Mouse (Mus musculus) MEL (cell line): Measurements from ENCODE around the gene Adam23.

Source experiments
- CTCF ChIP-seq, 3 experiments: IDR thresholded peaks in 2 of 3; conservative IDR thresholded peaks in 1 of 3; 2 replicates each; pipeline ENCODE4 v1.5.1; 2011 to 2012; ENCODE audit warnings: low read length in 3 of 3, low read depth in 2 of 3, mild to moderate bottlenecking in 2 of 3, improper control_type of control experiment in 1 of 3, inconsistent platforms in 1 of 3, mixed read lengths in 1 of 3, moderate library complexity in 1 of 3; ENCODE audit not compliant: control insufficient read depth in 1 of 3, insufficient read depth in 1 of 3, poor library complexity in 1 of 3, severe bottlenecking in 1 of 3
- MYC ChIP-seq: IDR thresholded peaks from 2 replicates; pipeline ENCODE4 v1.6.1; 2011; ENCODE audit warnings: low read depth, mild to moderate bottlenecking, low read length, improper control_type of control experiment, moderate library complexity
- POLR2A ChIP-seq, 2 experiments: IDR thresholded peaks; 2 replicates each; pipeline ENCODE4 v1.6.1; 2011 to 2012; ENCODE audit warnings: low read length in 2 of 2, mild to moderate bottlenecking in 2 of 2, control low read depth in 1 of 2, improper control_type of control experiment in 1 of 2, low read depth in 1 of 2, moderate library complexity in 1 of 2; ENCODE audit not compliant: control insufficient read depth in 1 of 2, insufficient read depth in 1 of 2, poor library complexity in 1 of 2
- TAL1 ChIP-seq: IDR thresholded peaks from 2 replicates; pipeline ENCODE4 v1.6.1; 2012; ENCODE audit warnings: mild to moderate bottlenecking, inconsistent platforms, low read length, moderate library complexity, mixed read lengths

DNA sequence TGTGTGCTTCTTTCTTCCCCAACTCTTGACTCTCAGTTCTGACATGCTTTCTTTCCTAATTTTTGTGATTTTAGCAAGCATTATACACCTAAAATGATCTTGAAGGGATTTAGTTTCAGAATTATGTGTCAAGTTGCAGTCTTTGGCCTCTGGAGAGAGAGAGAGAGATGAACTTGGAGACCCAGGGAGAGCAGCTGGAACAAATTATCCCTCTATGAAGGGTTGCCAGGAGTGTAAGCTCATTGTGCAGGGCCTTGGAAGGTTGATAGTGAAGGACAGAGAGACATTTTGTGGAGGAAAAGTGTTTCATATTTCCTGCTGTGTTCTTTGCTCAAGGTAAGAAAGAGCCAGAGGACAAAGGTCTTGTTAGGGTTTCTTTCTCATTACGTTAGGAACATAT is 18.8 kb downstream of the Adam23 start:
- TF ChIP-seq TAL1 (no peak), POLR2A (IDR thresholded peaks at IDR 0.05; ENCODE audit: control insufficient read depth in 1 of 2, insufficient read depth in 1 of 2, low read depth in 1 of 2, low read length in 2 of 2, poor library complexity in 1 of 2) (no peak), CTCF (IDR thresholded peaks at IDR 0.05 in 2 of 3, conservative IDR thresholded peaks at IDR 0.05 in 1 of 3; ENCODE audit: control insufficient read depth in 1 of 3, insufficient read depth in 1 of 3, low read depth in 2 of 3, low read length in 3 of 3, poor library complexity in 1 of 3, severe bottlenecking in 1 of 3) (no peak), MYC (no peak)
